Mouse (Mus musculus): ENCODE data around the gene Ccdc42. TPM values are rescaled to one million over a fixed set of nuclear protein-coding genes. Genes with fewer than 3 reads are reported as not detected.
A peak's percentile ranks its signal among the peaks of the same experiment; 100 is the strongest.

Gene Ccdc42
- polyA plus RNA-seq, 1 experiment from 2014 or later, result 3.1 TPM

DNA sequence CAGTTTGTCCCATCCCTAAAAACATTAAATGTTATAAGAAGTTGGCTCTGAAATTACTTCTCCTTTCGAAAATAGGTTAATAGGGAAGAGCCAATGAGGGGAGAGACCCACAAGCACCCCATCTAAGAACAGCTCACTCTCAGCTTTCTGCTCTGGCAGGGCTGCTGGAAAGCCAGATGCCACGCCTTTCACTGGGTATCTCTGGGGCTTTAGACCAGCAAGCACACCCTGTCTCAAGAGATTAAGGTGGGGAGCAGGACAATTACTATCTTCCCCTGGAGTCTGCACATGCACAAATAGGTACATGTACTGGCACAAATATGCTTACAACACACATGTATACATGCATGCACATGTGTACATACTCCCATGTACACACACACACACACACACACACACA, 11.1 kb downstream of the Ccdc42 start:
- Histone ChIP-seq H3K9me3 (no peaks in the 10 kb centered on the region), H3K27me3 (ENCODE audit: insufficient read depth, poor library complexity, severe bottlenecking) (no peaks in the 10 kb centered on the region), H3K4me3 (no peak overlapping the region), H3K36me3 (no peaks in the 10 kb centered on the region), H3K4me1 (replicated peaks) (peaks cover 46% of the 10 kb centered on the region), H3K27ac (no peak overlapping the region)
- DNase-seq (ENCODE audit: low spot score), result no peak
- WGBS, result 93% methylated on average over 2 of the region's 2 CpGs

DNA sequence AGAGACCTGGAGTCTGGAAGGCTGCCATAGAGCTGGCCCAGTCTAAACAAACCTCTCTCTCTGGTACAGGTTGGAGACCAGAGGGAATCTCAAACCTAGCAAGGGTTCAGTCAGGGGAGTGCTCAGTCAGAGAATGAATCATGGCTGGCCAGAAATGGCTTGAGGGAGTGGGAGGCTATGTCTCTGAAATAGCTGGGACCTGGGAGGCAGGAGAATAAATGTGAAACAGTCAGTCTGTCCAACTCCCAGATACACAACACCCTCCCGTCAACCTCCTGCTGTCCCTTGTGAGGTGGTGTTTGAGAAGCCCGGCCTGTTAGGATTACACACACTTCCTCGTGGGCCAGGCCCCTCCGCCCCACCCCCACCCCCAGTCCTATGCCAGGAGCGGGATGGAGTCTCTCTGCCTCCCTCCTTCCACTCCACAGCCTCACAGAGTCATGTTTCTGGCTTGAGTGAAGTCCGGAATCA, 13.8 kb downstream of the Ccdc42 start:
- DNase-seq (ENCODE audit: low spot score), result no peak
- WGBS, result 40% methylated on average over 6 of the region's 6 CpGs
- peak overlapping the region; percentile 78 for H3K27ac ChIP-seq
- no peaks in the 10 kb centered on the region for H3K9me3 ChIP-seq
- no peak overlapping the region for H3K4me3 ChIP-seq
- peaks cover 40% of the 10 kb centered on the region for H3K4me1 ChIP-seq (replicated peaks)
- no peaks in the 10 kb centered on the region for H3K27me3 ChIP-seq (ENCODE audit: insufficient read depth, poor library complexity, severe bottlenecking)
- H3K36me3 ChIP-seq, result no peaks in the 10 kb centered on the region

DNA sequence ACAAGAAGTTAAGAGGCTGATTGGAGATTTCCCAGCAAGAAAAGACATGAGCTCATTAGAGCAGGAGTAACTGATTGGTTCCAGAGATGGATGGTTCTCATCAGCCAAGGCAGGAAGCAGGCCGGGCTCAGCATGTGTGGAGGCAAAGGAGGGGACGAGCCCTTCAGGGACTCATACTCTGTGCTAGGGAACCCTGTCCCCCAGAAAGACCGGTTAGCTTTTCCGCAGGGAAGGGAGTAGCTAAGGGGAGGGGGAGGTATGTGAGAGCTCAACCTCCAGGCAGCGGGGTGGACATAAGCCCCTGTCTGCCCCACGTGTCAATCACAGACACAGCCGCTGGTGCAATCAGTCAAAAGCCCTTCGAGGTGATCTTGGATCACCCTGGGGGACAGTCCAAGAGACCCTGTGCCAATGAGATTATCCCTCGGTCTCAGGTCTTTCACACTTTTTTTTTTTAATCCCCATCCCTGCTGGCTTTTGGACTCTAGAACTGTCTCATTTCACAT, 14.7 kb downstream of the Ccdc42 start:
- H3K9me3 ChIP-seq, result no peaks in the 10 kb centered on the region
- peak overlapping the region; percentile 78 for H3K27ac ChIP-seq
- H3K36me3 ChIP-seq, result no peaks in the 10 kb centered on the region
- peak overlapping the region; percentile 4; the same call in 1 of the 2 replicates for H3K4me3 ChIP-seq
- no peaks in the 10 kb centered on the region for H3K27me3 ChIP-seq (ENCODE audit: insufficient read depth, poor library complexity, severe bottlenecking)
- DNase-seq (ENCODE audit: low spot score), result peak; percentile 38
- H3K4me1 ChIP-seq (replicated peaks), result peaks cover 40% of the 10 kb centered on the region
- WGBS, result 9% methylated on average over 9 of the region's 9 CpGs

DNA sequence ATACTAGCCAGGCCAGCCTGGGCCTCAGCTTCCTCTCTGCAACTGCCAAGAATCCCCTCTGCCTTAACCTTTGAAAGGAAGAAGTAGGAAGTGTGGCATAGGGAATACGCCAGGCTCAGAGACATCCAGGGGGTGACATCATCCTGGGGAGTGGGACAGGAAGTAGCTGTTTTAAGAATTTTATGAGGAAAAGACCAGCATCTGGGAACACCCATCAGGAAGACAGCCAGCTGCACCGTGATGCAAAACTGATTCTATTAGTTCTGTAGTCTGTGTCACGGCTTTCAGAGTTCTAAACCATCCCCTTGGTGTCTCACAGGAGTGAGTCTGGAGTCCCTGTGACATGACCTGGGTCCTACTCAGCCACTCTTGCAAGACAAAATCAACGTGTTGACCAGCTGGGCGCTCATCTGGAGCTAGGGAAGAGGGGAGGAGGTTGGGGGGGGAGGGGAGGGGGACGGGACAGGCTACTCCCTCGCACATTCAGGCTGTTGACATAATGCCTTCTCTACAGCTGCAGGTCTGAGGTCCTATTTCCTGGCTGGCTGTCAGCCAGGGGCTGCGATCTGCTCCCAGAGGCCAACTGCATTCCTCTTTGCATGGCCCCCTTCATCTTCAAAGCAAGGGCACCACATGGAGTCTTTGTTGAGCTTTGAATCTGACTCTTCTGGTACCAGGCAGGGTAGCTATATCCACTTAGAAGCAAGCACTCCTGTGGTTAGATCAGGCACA, 15.5 kb downstream of the Ccdc42 start:
- peak; percentile 70 for DNase-seq (ENCODE audit: low spot score)
- no peaks in the 10 kb centered on the region for H3K27me3 ChIP-seq (ENCODE audit: insufficient read depth, poor library complexity, severe bottlenecking)
- H3K27ac ChIP-seq, result peak overlapping the region; percentile 78
- H3K36me3 ChIP-seq, result no peaks in the 10 kb centered on the region
- 14% methylated on average over 8 of the region's 8 CpGs for WGBS
- H3K4me1 ChIP-seq (replicated peaks), result peaks cover 33% of the 10 kb centered on the region
- no peak overlapping the region for H3K4me3 ChIP-seq
- H3K9me3 ChIP-seq, result no peaks in the 10 kb centered on the region

DNA sequence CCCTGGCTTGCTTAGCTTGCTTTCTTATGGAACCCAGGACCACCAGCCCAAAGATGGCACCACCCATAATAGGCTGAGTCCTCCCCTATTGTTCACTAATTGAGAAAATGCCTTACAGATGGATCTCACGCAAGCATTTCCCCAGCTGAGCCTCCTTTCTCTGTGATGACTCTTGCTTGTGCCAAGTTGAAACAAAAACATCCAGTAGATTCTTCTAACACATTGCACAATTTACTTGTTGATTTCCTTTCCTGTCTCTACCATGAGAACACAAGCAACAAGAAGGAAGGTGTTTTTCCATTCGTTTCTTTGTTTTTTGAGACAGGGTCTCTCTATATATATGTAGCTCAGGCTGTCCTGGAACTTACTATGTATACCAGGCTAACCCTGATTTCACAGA, 20.2 kb downstream of the Ccdc42 start:
- H3K4me3 ChIP-seq, result no peak overlapping the region
- H3K27me3 ChIP-seq (ENCODE audit: insufficient read depth, poor library complexity, severe bottlenecking), result no peaks in the 10 kb centered on the region
- no peaks in the 10 kb centered on the region for H3K9me3 ChIP-seq
- no peak for DNase-seq (ENCODE audit: low spot score)
- no peak overlapping the region for H3K27ac ChIP-seq
- H3K4me1 ChIP-seq (replicated peaks), result peaks cover 16% of the 10 kb centered on the region
- no peaks in the 10 kb centered on the region for H3K36me3 ChIP-seq
- WGBS, result 81% methylated on average over 2 of the region's 2 CpGs

DNA sequence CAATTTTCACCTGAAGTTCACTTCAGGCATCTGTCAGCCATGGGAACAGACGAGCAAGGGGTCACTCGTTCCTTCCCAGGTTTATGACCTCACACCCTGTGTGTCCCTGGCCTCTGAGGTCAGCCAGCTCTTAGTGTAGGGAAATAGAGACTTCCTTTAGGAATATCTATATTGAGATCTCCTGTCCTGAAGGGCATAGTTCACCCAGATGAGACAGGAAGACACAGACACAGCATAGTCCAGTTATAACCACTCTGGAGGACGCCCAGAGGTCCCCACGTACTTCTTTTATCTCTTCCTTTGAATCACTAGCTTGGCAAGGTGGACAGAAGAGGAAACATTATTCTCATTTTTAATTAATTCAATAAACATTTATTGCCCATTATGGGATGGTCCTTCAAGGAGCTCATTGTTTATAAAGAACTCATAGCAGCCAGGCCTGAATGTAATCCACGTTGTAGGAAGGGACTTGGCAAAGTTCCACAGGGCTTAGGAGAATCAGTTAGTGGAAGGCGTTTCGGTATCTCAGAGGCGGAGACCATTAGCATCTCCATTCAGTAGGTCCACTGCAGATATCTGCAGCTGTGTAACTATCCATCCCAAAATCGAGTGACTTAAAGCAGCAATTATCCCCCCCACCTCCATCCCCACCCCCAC, 23.2 kb downstream of the Ccdc42 start:
- no peak for DNase-seq (ENCODE audit: low spot score)
- WGBS, result 74% methylated on average over 9 of the region's 9 CpGs

DNA sequence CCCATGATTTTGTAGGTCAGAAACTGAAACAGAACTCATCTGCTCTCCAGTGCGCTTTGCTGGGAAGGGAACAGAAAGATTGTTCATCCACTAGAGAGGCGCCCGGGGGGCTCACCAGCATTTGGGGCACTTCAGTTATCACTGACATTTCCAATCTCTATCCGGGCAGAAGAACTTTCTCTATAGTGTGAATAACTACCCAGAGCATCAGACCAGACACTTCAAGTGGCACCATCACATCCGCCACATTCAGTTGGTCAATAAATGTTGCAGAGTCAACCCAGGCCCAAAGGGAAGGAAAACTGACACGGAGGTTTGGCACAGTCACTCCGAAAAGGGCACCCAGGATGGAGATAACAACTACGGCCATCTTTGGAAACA, 23.7 kb downstream of the Ccdc42 start:
- Histone ChIP-seq H3K4me3 (no peak overlapping the region), H3K9me3 (no peaks in the 10 kb centered on the region), H3K36me3 (no peaks in the 10 kb centered on the region), H3K4me1 (replicated peaks) (peaks cover 19% of the 10 kb centered on the region), H3K27me3 (ENCODE audit: insufficient read depth, poor library complexity, severe bottlenecking) (no peaks in the 10 kb centered on the region), H3K27ac (no peak overlapping the region)
- WGBS, result 91% methylated on average over 8 of the region's 8 CpGs
- DNase-seq (ENCODE audit: low spot score), result no peak

More for the DNA sequence above, 23.2 kb downstream of the Ccdc42 start:
- Histone ChIP-seq H3K4me3 (no peak overlapping the region), H3K27me3 (ENCODE audit: insufficient read depth, poor library complexity, severe bottlenecking) (no peaks in the 10 kb centered on the region), H3K4me1 (replicated peaks) (peaks cover 19% of the 10 kb centered on the region), H3K9me3 (no peaks in the 10 kb centered on the region), H3K27ac (no peak overlapping the region), H3K36me3 (no peaks in the 10 kb centered on the region)

DNA sequence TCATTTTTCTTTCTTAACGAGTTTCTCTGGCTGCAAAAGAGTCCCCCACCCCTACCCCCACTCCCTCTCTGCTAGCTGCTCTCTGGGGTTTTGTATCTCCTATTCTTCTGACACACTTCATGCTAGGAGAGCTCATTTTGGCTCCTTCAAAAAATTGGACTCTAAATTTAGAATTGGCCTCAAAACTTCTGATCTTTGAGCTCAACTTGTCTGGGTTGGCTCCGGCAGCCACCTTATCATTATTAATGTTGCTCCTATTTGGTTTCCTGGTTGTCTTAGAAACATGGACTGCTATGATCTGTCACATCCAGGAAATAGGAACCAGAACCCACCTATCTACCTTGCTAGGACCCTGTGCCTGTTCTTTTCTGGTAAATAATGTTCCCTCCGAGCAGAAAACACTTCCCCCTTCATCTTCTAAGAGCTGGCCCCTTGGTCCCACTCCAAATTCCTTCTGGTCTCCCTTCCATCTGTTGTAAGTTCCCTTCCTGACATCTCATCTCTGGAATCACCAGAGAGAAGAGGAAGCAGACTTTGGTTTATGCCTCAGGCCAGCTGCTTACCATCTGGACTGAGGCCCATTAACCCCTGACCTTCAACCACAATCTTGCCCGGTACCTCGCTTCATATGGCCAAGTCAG, 26.4 kb downstream of the Ccdc42 start:
- Histone ChIP-seq H3K36me3 (no peaks in the 10 kb centered on the region), H3K27ac (no peak overlapping the region), H3K4me3 (no peak overlapping the region), H3K9me3 (no peaks in the 10 kb centered on the region), H3K27me3 (ENCODE audit: insufficient read depth, poor library complexity, severe bottlenecking) (no peaks in the 10 kb centered on the region), H3K4me1 (replicated peaks) (peaks cover 19% of the 10 kb centered on the region)
- peak; percentile 35 for DNase-seq (ENCODE audit: low spot score)
- 58% methylated on average over 5 of the region's 5 CpGs for WGBS

DNA sequence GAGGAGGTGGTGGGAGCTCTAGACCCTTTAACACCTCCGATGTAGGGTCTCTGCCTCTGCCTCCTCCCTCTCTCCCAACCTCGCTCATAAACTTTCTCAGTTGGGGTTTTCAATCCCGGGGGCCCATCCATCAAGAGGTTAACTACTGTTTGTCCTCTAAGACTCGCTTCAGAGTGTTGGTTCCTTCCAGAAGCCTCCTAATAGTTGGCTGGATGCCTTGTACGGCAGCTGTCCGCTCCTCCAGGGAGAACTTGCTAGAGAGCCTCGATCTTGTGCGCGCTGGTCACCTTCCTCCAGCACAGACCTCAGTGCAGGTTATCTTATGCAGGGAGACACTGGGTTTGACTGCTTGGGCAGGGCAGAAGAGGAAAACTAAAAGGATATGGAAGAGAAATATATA, 35.9 kb downstream of the Ccdc42 start:
- H3K4me3 ChIP-seq, result no peak overlapping the region
- no peak for DNase-seq (ENCODE audit: low spot score)
- no peaks in the 10 kb centered on the region for H3K36me3 ChIP-seq
- H3K27ac ChIP-seq, result no peak overlapping the region
- peaks cover 16% of the 10 kb centered on the region for H3K4me1 ChIP-seq (replicated peaks)
- WGBS, result 81% methylated on average over 9 of the region's 9 CpGs
- no peaks in the 10 kb centered on the region for H3K9me3 ChIP-seq
- peaks cover 8% of the 10 kb centered on the region; the same call in 1 of the 2 replicates for H3K27me3 ChIP-seq (ENCODE audit: insufficient read depth, poor library complexity, severe bottlenecking)

DNA sequence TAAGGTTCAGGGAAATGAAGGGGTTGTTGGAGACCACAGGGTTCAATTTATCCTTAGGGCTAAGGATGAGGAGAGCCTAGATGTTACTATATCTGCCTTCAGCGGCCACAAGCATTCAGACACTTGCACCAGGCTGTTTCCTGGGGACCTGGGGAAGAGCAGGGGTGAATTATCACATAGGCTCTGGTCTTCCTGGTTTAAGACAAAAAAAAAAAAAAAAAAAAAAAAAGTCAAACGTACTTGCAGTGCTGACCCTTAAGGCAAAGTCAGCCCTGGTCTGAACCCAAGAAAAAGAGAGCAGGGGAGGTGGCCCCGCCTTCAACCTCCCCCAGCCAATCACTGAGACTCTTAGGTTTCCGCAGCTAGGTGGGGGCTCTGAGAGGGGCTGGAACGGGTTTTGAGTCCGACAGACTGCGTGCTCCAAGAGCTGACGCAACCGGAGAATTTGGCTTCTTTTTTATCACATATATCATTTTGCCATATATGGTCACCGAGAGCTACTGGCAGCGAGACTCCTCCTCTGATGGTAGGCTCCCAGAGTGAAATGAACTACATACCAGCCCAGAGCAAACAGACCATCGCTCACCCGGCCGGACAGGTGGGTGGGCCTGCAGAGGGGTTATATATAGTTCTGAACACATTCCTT, 36.5 kb downstream of the Ccdc42 start:
- peak overlapping the region; percentile 45; the same call in 1 of the 2 replicates for H3K27ac ChIP-seq
- DNase-seq (ENCODE audit: low spot score), result peak; percentile 68
- H3K4me1 ChIP-seq (replicated peaks), result peaks cover 16% of the 10 kb centered on the region
- peak overlapping the region; percentile 44 for H3K4me3 ChIP-seq
- H3K27me3 ChIP-seq (ENCODE audit: insufficient read depth, poor library complexity, severe bottlenecking), result peaks cover 8% of the 10 kb centered on the region; the same call in 1 of the 2 replicates
- no peaks in the 10 kb centered on the region for H3K9me3 ChIP-seq
- H3K36me3 ChIP-seq, result no peaks in the 10 kb centered on the region
- WGBS, result 2% methylated on average over 14 of the region's 14 CpGs

DNA sequence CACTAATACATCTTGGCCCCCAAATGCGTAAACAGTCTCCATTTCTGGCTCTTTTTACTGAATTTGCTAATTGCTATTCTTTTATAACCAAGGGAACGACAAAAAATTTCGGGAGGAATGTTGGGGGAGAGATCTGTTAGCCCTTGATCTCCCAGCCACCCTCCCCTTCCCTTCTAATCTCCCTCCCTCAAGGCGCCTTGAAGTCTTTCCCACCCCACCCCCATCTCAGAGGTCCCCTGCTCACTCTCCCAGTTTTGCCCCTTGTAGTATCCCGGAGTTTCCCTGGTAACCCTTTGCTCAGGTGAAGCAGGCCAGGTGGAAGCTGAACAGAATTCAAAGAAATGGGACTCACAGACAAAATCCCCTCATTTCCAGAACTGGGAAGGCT, 37.0 kb downstream of the Ccdc42 start:
- Histone ChIP-seq H3K9me3 (no peaks in the 10 kb centered on the region), H3K27me3 (ENCODE audit: insufficient read depth, poor library complexity, severe bottlenecking) (peaks cover 8% of the 10 kb centered on the region; the same call in 1 of the 2 replicates), H3K36me3 (no peaks in the 10 kb centered on the region), H3K4me3 (peak overlapping the region; percentile 44), H3K27ac (0 out of 2 replicates have a peak overlapping the region, but pooled peaks have one; percentile 2), H3K4me1 (replicated peaks) (peaks cover 16% of the 10 kb centered on the region)
- no peak for DNase-seq (ENCODE audit: low spot score)
- 7% methylated on average over 5 of the region's 5 CpGs for WGBS

DNA sequence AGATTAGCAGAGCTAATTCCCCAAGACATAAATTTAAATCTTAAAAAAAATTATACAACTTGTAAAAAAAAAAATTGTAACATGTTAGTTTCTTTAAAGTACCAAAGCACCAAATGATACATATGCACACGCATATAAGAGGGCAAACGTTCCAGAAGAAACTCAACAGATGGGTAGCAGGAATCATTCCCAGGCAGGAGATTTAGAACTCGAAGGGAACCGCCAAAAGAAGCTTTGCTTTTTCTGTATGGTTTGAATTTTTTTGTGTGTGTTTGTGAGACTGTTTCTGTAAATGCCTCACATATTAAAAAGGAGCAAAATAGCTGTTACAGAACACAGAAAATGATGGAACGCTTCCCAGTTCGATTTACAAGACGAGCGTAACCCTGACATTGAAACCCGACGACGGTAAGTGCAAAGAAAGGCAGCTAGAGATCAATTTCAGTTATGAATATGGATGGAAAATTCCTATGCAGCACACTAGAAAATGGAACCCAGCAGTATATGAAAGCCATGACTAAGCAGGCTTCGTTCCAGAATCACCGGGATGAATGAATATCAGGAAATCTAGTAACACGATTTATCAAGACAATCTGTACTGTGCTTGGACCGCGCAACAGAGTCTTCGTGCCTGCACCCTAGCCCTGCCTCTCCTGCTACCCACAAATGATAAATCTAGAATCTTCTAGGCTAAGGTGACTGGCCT, 44.9 kb downstream of the Ccdc42 start:
- peaks cover 9% of the 10 kb centered on the region for H3K4me1 ChIP-seq (replicated peaks)
- H3K27me3 ChIP-seq (ENCODE audit: insufficient read depth, poor library complexity, severe bottlenecking), result no peaks in the 10 kb centered on the region
- no peak for DNase-seq (ENCODE audit: low spot score)
- no peak overlapping the region for H3K4me3 ChIP-seq
- H3K36me3 ChIP-seq, result no peaks in the 10 kb centered on the region
- 93% methylated on average over 17 of the region's 17 CpGs for WGBS
- H3K9me3 ChIP-seq, result no peaks in the 10 kb centered on the region
- no peak overlapping the region for H3K27ac ChIP-seq
